Mouse (Mus musculus) lung, embryonic 16.5 days (tissue): ENCODE results near the gene Myf6. TPM values are rescaled to one million over a fixed set of nuclear protein-coding genes. Genes with fewer than 3 reads are reported as not detected.

ENCODE experiments used
- ATAC-seq: fragments of 200-750 bp; cut with Nextera tagmentation; 2 replicates; pipeline ENCODE4 v1.8.0; 2017; ENCODE audit warnings: low read depth, mild to moderate bottlenecking, moderate library complexity
- H3K27ac ChIP-seq: fragments of 300-500 bp; sonication (generic); 2 replicates; pipeline ENCODE4 v1.5.1; 2014; ENCODE audit warnings: mild to moderate bottlenecking, control low read depth, low read length
- H3K27me3 ChIP-seq: fragments of 300-500 bp; sonication (generic); 2 replicates; pipeline ENCODE4 v1.6.1; 2014; ENCODE audit warnings: low read depth, low read length, mixed read lengths; ENCODE audit not compliant: control insufficient read depth, insufficient read depth
- H3K36me3 ChIP-seq: fragments of 300-500 bp; sonication (generic); 2 replicates; pipeline ENCODE4 v1.6.1; 2014; ENCODE audit warnings: low read length; ENCODE audit not compliant: control insufficient read depth, insufficient read depth
- H3K4me1 ChIP-seq: fragments of 300-500 bp; sonication (generic); replicated peaks from 2 replicates; pipeline ENCODE4 v1.6.1; 2014; ENCODE audit warnings: low read length, mixed read lengths; ENCODE audit not compliant: control insufficient read depth, insufficient read depth
- H3K4me2 ChIP-seq: fragments of 300-500 bp; sonication (generic); 2 replicates; pipeline ENCODE4 v1.6.1; 2014; ENCODE audit warnings: low read depth, low read length, control low read depth
- H3K4me3 ChIP-seq: fragments of 300-500 bp; sonication (generic); 2 replicates; pipeline ENCODE4 v1.5.1; 2014; ENCODE audit warnings: mild to moderate bottlenecking, low read length, control low read depth
- H3K9ac ChIP-seq: fragments of 300-500 bp; sonication (generic); 2 replicates; pipeline ENCODE4 v1.6.1; 2014; ENCODE audit warnings: low read length, control low read depth
- H3K9me3 ChIP-seq: fragments of 300-500 bp; sonication (generic); 2 replicates; pipeline ENCODE4 v1.6.1; 2016; ENCODE audit warnings: low read length; ENCODE audit not compliant: control insufficient read depth
- WGBS: fragments of 180-500 bp; shearing (Covaris S2); extraction: QIAGEN DNeasy Blood & Tissue Kit; methylation state at CpG from one replicate; pipeline ENCODE4 v1.1.7; 2014; 5-methylcytosine and 5-hydroxymethylcytosine counted together
- microRNA-seq: library from miRNA; unstranded; fragments of <30 nt; microRNA quantifications from one replicate; pipeline ENCODE4, GENCODE M21; 2016
- polyA plus RNA-seq: library from polyadenylated mRNA; unstranded; fragments of >200 nt; fragmentation: Nextera tagmentation; extraction: Ambion mirVana; gene quantifications from 2 replicates; pipeline ENCODE4 v1.2.1, GENCODE M21; 2015

The Myf6 gene
- polyA plus RNA-seq, 1 experiment from 2014 or later: 0.70 TPM

DNA sequence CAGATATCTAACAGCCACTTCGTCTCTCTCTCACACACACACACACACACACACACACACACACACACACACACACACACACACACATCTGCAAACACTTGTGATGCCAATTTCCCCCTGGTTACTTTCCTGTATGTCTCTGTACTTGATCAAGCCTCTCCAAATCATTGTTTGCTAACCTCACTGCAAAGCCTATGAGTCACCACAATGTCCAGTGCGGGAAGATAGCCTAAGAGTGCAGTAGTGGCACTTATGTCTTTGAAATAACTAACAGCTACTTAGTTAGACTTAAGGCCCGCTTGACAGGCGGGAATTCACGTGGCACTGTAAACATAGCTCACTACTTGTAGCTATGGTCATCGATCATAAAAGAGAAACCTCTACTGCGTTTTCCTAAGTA, 26.7 kb downstream of the Myf6 start:
- Histone ChIP-seq H3K36me3 (no peaks in the 10 kb centered on the region), H3K4me1 (no peaks in the 10 kb centered on the region), H3K27me3 (no peaks in the 10 kb centered on the region), H3K9ac (no peak overlapping the region), H3K27ac (no peak overlapping the region), H3K4me2 (no peak overlapping the region), H3K9me3 (no peaks in the 10 kb centered on the region), H3K4me3 (no peak overlapping the region)
- peak; percentile 97 for ATAC-seq
- 19% methylated on average over 6 of the region's 7 CpGs for WGBS

DNA sequence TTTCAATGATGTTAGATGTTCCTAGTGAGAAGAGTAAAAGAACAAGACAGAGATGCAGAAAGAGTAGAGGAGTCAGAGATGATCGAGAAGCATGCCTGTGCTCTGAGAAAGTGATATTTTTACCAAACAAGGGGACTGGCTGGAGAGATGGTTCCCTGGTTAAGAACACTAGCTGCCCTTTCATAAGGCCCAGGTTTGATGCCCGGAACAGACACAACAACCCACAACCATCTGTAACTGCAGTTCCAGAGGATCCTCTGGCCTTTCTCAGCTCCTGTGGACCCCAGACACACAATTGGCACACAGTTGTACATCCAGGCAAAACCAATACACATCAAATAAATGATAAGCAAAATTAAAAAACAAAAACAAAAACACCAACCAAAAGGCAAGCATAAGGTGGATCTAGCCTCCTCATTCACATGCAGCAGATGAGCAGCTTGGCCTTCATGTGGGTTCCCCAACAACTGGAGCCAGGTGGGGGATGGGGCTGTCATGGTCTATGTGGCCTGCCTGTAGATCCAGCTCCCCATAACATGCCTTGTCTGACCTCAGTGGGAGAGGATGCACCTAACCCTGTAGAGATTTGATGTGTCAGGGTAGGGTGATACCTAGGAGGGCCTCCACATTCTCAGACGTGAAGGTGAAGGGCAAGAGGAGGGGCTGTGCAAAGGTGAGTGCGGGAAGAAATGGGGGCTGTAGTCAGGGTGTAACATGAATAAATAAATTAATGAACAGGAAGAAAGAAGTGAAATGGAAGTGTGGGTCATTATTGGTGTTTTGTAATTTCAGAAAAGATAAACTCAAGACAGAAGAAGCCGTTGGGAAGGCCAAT, 44.8 kb downstream of the Myf6 start:
- H3K4me2 ChIP-seq: no peak overlapping the region
- 84% methylated on average over 5 of the region's 5 CpGs for WGBS
- H3K4me3 ChIP-seq: no peak overlapping the region
- ATAC-seq: no peak
- no peaks in the 10 kb centered on the region for H3K9me3 ChIP-seq
- H3K36me3 ChIP-seq: no peaks in the 10 kb centered on the region
- H3K4me1 ChIP-seq: no peaks in the 10 kb centered on the region
- no peaks in the 10 kb centered on the region for H3K27me3 ChIP-seq
- no peak overlapping the region for H3K9ac ChIP-seq
- H3K27ac ChIP-seq: no peak overlapping the region

Small RNA genes within 50 kb of the gene (microRNA-seq; reads per million reads assigned to microRNA genes)
- not detected for gene Gm44403

Other genes starting within 250 kb of the Myf6 start
- gene Lin7a, start 223.1 kb downstream of the Myf6 start, polyA plus RNA-seq: 2.9 and 4.5 TPM in 2 replicates
- gene Myf5, start 8.6 kb downstream of the Myf6 start, polyA plus RNA-seq: 0.30 and 0.72 TPM in 2 replicates
- gene Ptprq, start 225.3 kb upstream of the Myf6 start, polyA plus RNA-seq: 0.09 TPM in 2 replicates